Mouse (Mus musculus): ENCODE data around the gene B4galt5.

B4galt5 gene

DNA sequence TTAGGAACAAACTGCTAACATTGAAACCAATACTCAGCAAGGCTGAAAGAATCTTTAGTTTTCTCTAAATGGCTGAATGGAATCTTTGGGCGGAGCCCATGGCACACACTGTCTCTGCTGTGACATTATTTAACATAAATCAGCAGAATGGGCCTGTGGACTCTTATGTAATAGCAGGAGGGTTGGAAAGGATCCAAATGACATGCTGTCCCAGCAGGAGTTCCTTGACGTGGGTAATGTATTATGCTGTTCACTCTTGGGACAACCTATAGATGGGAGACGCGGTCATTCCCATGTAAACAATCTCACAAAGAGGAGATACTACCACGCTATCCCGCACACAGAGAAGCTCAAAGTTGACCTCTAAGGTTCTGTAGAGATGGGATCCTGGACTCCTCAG is 15.5 kb downstream of the B4galt5 start:
- DNase-seq (ENCODE audit: low spot score in 2 of 2), result no peak

DNA sequence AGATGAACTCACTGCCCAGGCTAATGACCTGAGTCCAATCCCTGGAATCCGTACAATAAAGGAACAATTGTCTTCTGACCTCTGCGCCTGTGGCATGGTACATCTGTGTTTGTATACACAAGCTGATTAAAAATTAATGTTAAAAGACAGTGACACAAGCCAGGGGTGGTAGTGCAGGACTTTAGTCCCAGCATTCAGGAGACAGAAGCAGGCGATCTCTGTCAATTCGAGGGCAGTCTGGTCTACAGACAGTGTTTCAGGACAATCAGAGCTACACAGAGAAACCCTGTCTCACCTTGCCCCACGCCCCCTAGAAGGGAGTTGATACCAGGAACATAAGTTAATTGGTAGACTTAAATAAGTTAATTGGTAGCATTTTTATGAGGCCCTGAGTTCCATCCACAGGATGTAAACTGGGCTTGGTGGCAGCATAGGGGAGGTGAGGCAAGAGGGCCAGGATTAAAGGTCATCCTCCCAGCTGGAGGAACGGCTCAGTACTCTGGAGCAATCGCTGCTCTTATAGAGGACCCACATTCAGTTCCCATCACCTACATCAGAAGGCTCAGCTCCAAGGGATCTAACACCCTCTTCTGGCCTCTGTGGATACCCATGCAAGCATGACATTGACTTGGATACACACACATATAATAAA is 16.5 kb downstream of the B4galt5 start:
- DNase-seq (ENCODE audit: low spot score in 2 of 2), result no peak

DNA sequence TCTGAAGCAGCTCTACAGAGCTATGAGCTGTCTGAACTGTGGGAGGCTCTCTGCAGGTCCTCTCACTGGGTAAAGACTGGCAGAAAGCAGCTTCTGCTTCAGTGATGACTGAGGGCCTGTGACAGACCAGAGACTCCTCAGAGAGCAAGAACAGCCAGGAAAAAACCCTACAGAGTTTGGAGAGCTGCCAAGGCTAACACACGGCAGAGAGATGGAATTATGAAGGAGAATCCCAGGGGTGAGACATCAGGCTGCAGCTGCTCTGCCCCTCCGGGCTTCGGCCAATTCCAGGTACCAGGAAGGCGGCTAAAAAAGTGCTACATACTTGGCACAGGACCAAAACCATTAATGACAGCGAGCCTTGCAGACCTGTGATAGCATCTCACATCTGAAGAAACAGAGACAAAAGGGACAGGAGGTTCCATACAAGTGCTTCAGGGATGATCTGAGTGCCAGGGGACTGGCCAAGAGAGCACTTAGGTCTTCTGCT is 17.5 kb downstream of the B4galt5 start:
- no peak for DNase-seq (ENCODE audit: low spot score in 2 of 2)

DNA sequence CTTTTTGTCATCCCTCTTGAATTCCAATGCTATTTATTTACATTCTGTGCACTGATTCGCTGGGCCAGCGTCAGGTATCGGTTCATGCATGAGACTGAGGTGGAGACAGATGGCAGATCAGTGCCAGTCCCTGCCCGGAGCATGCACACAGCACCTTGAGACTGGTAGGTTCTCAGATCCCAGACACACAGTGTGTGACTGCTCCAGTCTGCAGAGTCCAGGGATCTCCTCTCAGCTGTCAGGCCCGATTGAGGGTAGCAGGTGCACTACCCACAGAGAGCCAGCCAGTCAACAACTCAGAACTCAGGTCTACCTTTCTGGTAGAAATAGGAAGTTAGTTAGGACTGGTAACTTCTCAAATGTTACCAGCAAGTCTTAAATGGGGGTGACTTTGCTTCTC is 18.4 kb downstream of the B4galt5 start:
- DNase-seq (ENCODE audit: low spot score in 2 of 2), result no peak

DNA sequence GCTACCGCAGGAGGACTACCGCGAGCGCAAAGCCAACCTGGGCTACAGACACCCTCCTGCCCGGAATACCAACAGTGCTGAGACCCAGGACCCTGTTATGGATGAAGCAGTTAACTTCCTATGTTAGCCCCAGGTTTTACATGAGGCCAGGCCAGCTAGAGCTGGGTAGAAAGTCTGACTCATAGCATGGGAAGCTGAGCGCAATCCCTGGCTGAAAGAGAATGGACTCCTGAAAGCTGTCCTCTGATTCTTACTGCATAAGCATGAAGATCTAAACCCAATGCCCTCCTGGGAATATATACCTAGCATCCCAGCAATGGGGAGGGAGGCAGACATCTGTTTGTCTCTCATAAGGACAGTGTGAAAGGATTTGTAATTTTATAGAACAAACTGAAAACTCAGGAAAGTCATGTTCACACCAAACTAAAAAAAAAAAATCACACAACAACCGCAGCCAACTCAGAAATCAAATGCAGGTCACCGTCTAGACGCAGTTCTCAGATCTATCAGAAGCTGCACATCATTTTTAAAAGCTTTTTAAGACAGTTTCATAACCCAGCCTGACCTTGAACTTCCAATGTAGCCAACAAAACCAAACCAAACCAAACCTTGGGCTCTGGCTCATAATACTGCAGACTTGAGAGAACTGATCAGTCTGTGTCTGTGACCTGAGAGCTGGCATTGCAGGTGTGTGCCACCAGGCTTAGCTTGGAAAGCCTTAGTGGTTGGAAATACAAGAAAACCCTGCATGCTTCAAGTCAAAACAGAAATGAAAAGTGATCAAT is 19.3 kb downstream of the B4galt5 start:
- no peak for DNase-seq (ENCODE audit: low spot score in 2 of 2)

DNA sequence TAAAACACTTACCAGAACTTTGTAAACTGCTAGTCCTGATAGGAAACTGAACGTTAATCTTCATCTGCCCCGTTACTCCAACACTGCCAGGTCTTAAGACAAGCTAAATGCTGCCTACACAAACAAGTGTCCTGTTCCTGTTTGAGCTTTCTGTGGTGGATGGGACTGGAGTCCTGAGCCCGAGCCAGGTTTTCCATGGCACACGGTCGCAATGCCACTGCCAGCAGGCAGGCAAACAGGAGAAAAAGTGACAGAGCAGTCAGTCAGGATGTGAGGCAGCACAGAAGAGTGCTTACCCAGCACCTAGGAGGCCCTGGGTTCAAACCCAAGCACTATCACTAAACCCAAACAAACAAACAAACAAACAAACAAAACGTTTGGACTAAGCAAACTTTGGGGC is 20.6 kb downstream of the B4galt5 start:
- DNase-seq (ENCODE audit: low spot score in 2 of 2), result no peak

DNA sequence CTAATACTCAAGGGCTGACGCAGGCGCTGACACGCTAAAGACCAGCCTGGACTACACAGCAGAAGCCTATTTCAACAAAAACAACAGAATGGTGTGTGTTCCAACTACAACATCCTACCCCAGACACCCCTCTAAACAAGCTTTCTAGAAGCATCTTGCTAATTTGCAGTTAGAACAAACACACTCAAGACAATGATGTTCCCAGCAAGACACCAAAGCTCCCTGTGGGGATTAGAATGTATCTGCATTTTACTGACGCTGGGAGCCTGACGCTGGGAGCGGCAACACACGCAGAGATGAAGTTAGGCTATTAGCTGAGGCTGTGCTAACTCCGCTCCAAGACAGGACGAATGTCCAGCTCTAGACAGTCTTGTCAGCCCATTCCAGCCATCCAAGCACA is 22.4 kb downstream of the B4galt5 start:
- DNase-seq (ENCODE audit: low spot score in 2 of 2), result no peak

DNA sequence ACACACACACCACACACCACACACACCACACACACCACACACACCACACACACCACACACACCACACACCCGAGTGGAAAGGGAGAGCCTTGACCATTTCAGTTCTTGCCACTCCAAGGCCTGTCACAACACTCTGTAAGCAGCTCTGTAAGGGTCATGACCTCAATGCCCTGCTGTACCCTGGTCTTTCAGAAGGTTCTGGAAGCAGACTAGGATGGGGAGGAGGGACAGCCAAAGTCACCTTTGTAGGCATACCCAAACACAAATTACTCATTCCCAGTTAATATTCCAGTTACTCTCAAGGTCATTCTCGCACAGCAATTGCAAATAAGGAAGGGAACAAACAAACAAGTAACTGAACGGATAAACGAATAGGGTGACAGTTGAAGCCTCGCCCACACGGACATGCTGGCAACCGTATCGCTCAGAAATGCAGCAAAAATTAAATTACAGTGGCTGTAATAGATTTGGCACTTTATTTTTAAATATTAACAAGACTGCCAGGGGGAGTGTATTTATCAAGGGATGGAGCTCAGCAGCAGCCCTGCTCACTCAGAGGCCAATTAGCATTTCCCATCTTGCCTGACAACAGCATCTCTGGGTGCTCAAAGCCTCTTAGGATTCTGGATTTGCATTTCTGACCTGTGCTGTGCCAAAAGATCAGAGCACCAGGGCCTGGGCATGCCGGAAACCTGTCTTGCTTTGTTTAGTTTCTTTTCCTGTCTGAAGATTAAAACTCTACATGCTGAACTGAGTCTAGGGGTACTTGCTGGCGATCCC is 24.6 kb downstream of the B4galt5 start:
- DNase-seq (ENCODE audit: low spot score in 2 of 2), result no peak

DNA sequence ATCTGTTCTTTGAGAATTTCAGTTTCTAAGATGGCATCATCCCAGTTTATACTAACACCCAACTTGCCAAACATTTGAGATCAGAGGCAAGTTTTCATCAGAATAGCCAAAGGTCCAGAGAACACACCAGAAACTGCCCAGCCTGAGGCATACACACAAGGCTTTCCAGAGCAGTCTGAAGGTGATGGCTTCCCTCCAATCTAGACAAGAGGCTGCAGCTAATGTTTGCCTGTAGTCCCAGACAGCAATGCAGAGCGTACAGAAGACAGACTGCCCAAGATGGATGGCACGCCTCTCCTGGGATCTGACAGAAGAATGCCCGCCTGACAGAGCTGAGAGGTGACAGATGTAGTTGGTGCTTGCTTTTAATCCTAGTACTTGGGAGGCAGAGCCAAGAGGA is 25.9 kb downstream of the B4galt5 start:
- DNase-seq (ENCODE audit: low spot score in 2 of 2), result no peak

DNA sequence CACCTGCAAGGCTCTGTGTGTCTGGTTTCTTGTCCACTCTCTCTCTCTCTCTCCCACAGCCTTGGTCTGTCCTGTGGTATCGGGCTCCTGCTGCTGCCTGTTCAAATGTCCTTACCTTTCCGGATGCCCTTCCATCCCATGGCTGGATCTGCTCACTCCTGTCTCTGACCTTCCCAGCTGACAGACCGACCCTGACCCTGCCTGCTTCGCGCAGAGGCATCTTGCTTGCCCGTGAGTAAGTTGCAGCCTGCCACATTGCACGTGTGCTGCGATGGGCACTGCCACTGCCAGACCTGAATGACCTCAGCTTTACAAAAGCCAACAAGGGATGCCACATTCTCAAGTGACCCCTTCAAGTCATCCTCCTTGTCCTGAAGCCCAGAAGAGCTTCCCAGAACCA is 27.6 kb downstream of the B4galt5 start:
- DNase-seq (ENCODE audit: low spot score in 2 of 2), result no peak

DNA sequence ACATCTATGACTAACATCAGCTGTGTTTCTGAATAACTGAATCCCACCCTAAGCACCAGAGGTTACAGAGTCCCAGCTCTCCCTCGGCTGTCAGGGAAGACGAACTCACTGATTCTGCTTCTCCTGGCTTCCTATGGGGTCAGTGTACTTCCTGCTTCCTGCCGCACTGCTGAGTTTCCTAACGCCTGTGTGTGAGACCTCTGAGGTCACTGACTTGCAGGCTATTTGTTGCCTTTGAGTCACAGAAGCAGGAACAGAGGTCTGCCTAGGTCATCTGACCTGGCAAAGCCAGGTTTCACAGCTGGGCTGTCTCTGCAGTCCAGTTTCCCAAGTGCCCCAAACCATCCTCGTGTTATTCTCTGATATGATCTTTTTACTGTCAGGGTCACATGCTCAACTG is 30.0 kb downstream of the B4galt5 start:
- DNase-seq (ENCODE audit: low spot score in 2 of 2), result no peak

DNA sequence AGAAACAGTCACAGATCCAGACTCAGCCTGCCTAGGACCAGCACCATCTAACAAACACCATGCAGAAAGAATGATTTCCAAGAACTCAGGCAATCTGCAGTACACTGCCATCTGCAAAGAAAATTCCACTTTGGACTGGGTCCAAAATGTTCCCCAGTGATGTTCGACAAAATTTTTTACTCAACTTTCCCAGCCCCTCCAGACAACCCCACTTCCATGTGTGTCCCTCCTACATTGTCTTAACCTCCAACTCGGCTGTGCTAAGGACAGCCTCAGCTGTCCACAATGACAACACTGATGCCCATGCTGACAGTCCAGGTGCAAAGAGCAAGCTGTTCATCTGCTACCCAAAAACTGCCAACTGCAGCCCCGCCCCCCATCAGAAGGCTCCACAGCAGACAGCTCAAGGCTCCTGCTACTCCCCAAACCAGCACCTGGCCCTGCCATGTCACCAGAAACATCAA is 32.2 kb downstream of the B4galt5 start:
- no peak for DNase-seq (ENCODE audit: low spot score in 2 of 2)

DNA sequence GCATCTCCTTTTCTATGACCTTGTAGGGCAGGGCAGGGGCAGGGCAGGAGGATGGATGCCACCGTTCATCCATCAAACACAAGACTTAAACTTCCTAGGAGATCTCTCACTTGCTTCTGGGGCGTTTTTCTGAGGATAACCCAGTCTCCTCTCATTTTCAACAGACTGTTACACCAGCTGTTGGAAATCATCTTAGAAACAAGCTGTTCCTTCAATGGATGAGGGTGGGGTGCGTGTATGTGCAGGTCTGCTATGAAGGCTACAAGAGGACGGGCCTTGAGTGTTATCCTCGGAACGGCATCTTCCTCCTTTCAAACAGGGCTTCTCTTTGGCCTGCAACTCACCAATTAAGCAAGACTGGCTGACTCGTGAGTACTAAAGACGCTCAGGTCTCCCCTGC is 34.5 kb downstream of the B4galt5 start:
- no peak for DNase-seq (ENCODE audit: low spot score in 2 of 2)

DNA sequence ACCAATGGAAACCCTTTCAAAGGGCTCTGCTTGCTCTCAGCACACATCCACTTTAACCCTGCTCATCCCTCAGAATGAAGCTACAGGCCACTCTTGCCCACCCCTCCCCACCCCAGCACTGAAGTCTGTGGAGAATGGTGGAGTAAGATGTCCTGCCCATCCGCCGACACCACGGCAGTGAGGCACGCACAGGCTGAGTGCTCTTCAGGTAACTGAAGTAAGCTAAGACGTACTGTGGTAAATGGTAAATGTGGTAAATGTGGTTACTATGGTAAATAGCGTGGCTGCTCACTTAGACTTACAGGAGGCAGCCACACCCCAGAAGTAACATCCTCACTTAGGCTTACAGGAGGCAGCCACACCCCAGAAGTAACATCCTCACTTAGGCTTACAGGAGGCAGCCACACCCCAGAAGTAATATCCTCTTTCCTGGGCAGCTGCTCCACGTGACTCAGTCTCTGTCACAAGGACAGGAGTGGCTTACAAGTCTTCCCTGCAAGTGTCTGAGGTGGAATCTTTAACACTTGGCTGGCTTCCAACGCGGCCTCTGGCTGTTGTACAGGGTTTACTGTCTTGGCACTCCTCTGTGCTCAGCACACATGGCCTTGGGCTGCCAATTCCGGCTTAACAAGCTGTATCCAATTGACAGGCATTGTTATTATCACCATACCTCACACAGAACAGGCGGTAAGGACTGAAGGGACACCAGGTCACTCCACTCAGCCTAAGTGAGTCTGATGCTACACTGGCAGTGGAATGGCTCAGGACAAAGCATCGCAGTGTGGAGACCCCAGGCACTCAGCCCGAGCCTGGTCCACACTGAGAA is 35.3 kb downstream of the B4galt5 start:
- DNase-seq (ENCODE audit: low spot score in 2 of 2), result peak in 1 of 2 experiments; percentile 43

DNA sequence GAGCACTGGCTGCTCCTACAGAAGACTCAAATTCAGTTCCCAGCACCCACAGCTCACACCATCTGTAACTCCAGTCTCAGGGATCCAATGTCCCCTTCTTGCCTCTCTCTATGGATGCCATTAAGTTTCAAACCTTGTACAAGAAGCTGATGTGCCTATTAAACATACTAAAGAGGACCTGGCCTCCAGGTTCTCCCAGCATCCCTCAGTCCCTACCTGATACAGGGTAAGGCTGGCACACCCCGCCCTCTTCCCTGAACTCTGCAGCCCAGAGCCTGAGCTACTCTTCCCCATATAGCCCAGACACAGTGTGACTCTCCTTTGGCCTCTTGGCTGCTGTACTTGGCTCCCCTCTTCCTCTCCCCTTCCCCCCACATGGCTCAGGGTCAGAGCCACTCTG is 38.9 kb downstream of the B4galt5 start:
- no peak for DNase-seq (ENCODE audit: low spot score in 2 of 2)

DNA sequence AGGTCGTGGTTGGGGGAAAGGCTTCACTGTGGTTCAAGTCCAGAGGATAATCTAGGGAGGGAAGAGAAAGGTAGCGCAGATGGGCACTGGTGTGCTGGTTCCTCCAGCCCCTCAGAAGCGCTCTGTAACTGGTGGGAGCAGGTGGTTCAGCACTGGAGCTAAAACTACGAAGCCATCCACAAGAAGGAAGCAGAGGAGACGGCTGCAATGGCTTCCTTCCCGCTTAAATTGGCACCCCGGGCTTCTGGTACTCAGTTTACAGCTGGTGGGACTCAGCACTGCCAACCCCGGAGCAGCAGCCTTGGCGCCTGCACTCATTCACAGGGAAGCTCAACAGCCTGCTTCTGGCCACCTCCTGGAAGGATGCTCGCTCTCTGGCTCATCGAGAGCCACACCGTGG is 39.7 kb downstream of the B4galt5 start:
- DNase-seq (ENCODE audit: low spot score in 2 of 2), result no peak

DNA sequence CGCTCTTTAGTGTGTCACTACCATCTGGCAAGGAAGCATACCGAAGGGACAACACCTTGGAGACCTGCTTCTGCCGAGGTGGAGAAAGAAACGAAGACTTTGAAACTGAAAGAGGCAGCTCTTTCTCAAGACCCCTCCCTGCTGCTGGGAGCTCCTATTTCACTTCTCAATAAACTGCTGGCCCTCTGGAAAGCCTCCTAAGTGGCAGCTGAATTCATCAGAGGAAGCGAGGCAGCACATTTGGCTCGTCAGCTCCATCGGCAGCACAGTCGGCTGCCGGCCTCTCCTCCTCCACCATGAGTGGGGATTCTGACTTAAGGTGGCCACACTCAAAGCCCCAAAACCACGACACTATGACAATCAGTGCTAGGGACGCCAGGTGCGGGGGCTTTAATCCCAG is 41.3 kb downstream of the B4galt5 start:
- DNase-seq (ENCODE audit: low spot score in 2 of 2), result no peak

DNA sequence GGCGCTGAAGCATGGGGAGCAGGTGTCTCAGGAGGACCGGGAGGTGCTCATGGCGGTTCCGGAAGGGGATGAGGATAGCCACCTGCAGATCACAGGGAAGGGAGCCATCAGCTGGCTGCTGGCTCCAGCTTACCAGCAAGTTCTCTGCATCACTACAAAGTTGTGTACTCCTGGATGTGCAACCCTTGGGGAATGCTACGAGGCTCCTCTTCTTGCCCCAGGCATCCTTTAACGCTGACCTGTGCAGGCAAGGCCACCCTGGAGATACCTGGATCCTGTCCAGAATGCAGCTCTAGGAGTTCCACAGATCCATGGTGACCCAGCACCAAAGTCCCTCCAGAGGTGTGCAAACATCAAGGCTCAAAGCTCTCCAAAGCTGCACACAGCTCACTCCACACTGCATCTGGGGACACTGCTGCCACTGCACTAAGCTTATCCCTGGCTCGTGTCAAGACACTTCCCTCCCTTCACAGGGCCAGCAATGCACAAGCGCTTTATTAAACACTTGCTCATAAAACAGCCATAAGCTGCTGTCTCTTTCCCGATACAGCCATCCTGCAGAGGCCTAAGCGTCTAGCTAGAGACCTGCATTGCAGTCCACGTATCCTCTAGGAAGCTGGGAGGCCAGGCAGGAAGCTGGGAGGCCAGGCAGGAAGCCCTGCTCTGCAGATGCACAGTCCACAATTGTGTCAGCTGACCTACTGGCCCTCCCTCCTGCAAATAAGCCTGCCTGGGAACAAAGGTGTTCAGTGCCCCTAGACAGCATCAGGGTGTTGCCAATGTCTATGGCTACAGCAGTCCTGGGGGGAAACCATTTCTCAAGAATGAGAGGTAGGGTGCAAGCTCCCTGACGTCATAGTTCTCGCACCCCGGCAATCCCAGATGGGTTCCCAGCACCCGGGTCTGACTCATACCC is 42.1 kb downstream of the B4galt5 start:
- peak in 1 of 2 experiments; percentile 11 for DNase-seq (ENCODE audit: low spot score in 2 of 2)

DNA sequence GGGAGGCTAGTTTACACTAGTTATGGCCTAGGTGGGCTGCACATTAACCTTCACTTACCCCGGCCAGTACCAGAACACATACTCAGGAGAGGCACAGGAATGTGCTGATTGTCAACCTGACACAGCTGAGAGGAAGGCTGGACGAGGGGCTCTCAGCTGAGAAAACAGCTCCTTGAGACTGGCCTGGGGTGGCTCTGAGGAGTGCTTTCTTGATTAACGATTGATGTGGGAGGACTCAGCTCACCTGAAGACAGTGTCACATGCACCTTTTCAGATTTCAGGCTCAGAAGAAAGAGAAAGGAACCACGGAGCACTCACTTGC is 42.7 kb downstream of the B4galt5 start:
- DNase-seq (ENCODE audit: low spot score in 2 of 2), result no peak

DNA sequence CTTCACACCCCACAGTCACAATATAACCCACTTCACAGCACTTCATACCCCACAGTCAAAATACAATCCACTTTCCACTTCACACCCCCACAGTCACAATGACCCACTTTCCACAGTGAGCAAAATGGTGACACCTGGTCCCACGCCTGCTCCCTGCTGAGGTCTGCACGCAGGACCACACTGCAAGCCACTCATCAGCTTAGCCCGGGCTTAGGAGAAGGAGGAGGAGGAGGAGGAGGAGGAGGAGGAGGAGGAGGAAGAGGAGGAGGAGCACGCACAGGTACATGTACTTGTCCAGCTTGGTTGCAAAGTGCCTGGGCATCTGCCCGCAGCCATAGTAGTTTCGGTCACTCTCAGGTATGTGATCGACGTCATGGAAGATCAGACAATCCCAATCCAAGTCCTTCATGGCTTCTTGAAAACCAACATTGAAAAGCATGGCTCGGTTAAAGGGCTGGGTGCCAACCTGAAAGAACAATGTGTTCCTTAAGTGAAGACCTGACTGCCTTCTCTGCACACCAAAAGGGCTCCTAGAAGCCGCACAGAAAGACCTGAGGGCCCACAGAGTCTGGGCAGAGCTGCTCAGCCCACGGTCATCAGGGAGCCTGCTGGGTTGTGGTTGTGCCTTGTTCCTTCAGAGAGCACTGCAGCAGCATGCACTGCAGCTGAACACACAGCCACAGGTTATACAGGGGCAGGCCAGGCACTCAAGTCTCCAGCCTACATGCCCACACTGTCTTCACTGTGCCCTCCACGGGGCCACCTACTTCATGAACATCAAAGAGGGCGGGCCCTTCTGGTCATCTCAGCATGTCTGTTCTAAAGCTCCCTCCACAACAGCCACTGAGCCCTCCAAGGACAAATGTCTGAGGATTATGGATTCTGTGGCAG is 43.4 kb downstream of the B4galt5 start:
- DNase-seq (ENCODE audit: low spot score in 2 of 2), result peak in 1 of 2 experiments; percentile 9
